Mouse (Mus musculus) megakaryocyte, embryonic 14.5 days (primary cell): ENCODE measurements at regions not wholly inside any gene's neighbourhood (a gene's known extent, or its start where the extent isn't known, plus 50 kb on each side); places are given as distances from the start of the nearest gene placed in this dataset.

Source experiments
- FLI1 ChIP-seq: IDR thresholded peaks from 2 replicates; pipeline ENCODE4 v1.6.1; 2012; ENCODE audit warnings: low read length, inconsistent platforms, mixed read lengths
- GATA1 ChIP-seq: IDR thresholded peaks from 3 replicates; pipeline ENCODE4 v1.6.1; 2012; ENCODE audit warnings: mixed read lengths, low read length, inconsistent platforms, borderline replicate concordance

DNA sequence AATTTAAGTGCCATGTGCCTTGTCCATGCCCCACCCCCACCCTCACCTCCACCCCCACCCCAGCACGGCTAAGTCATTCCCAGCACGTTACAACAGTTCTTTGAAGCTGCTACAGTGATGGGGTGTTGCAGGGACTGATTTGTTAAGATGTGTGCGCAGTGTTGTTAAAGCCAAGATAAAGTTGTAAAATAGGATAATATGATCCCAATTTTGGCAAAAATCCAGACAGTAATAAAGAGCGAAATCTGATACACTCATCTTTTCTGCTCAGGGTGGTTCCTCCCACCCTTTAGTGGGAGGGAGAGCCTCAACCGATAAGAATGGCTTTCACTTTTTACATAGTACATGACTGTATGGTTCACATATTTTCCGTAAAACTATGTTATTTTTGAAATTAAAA, 180.2 kb downstream of the Gm826 start:
- no peak for TF ChIP-seq GATA1
- TF ChIP-seq FLI1: no peak
